23 mouse cellular contexts compared by ENCODE assay signal in the genomic region with DNA sequence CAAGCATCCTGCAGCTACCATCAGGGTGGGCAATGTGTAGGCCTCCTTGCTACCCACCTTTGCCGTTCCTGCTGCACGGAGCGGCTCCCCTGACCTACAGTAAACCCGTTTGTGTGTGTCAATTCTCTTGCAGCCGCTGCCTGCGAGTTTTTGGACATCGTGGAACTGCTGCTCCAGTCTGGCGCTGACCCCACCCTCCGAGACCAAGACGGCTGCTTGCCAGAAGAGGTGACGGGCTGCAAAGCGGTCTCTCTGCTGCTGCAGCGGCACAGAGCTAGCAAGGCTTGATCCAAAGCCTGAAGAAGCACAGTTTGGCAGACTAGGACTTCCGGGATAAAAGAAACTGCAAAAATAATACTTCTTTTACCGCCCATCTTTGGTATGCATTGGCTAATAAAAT.
A peak's percentile ranks its signal among the peaks of the same experiment; 100 is the strongest.
DNase-seq lines count a peak whose midpoint lies in the region; ATAC-seq lines count a peak whose summit lies in the region.
"Had no signal": no experiment of that assay in that cellular context is flagged by ENCODE, and none has a peak within 500 bp of the region (broad histone marks: within the 10 kb centered on the region; RNA-seq: fewer than 3 reads in every experiment).

No protein-coding gene starts in this region.

- no peak overlapping the region for H3K9ac ChIP-seq in heart, embryonic 12.5 days
- H3K9ac ChIP-seq in neural tube, embryonic 14.5 days (replicated peaks; ENCODE audit: low read depth, low read length), result no peak overlapping the region
- H3K9ac ChIP-seq: forebrain, embryonic 13.5 days; limb, embryonic 12.5 days; liver, embryonic 15.5 days; midbrain, embryonic 15.5 days had no signal

- ATAC-seq in heart, embryonic 12.5 days (ENCODE audit: insufficient number of reproducible peaks, low FRiP score), result no peak
- no peak for ATAC-seq in neural tube, embryonic 14.5 days (ENCODE audit: low read depth)
- ATAC-seq: forebrain, embryonic 13.5 days; intestine, embryonic 16.5 days; midbrain, embryonic 15.5 days had no signal

- no peak overlapping the region for H3K4me3 ChIP-seq in heart, embryonic 12.5 days
- no peak overlapping the region for H3K4me3 ChIP-seq in neural tube, embryonic 14.5 days (ENCODE audit: low read depth, low read length)
- H3K4me3 ChIP-seq: forebrain, embryonic 13.5 days; limb, embryonic 12.5 days; liver, embryonic 15.5 days; midbrain, embryonic 10.5 days; midbrain, embryonic 15.5 days had no signal

- H3K4me2 ChIP-seq in heart, embryonic 12.5 days, result no peak overlapping the region
- no peak overlapping the region for H3K4me2 ChIP-seq in neural tube, embryonic 14.5 days (ENCODE audit: low read depth, low read length)
- H3K4me2 ChIP-seq: forebrain, embryonic 13.5 days; heart, embryonic 11.5 days; limb, embryonic 12.5 days; liver, embryonic 15.5 days; midbrain, embryonic 15.5 days had no signal

- 0 out of 2 replicates have a peak, but pooled peaks cover 3% of the 10 kb centered on the region for H3K36me3 ChIP-seq in heart, embryonic 12.5 days
- H3K36me3 ChIP-seq in neural tube, embryonic 14.5 days (ENCODE audit: control insufficient read depth, insufficient read depth, low read length), result no peaks in the 10 kb centered on the region
- H3K36me3 ChIP-seq: limb, embryonic 12.5 days; liver, embryonic 15.5 days; midbrain, embryonic 10.5 days; midbrain, embryonic 15.5 days had no signal

- H3K9me3 ChIP-seq in heart, embryonic 12.5 days (replicated peaks), result no peaks in the 10 kb centered on the region
- H3K9me3 ChIP-seq in neural tube, embryonic 14.5 days (ENCODE audit: control insufficient read depth, low read length), result no peaks in the 10 kb centered on the region
- H3K9me3 ChIP-seq: forebrain, embryonic 13.5 days; G1E; limb, embryonic 12.5 days; liver, embryonic 15.5 days; midbrain, embryonic 10.5 days; midbrain, embryonic 15.5 days had no signal

- H3K27ac ChIP-seq in heart, embryonic 12.5 days (ENCODE audit: poor library complexity, severe bottlenecking), result no peak overlapping the region; the same call in 1 of the 2 replicates
- H3K27ac ChIP-seq in neural tube, embryonic 14.5 days (ENCODE audit: low read depth, low read length), result peak overlapping the region; percentile 16; the same call in 1 of the 2 replicates
- H3K27ac ChIP-seq: forebrain, embryonic 13.5 days; limb, embryonic 12.5 days; liver, embryonic 15.5 days; midbrain, embryonic 10.5 days; midbrain, embryonic 15.5 days had no signal

- intact Hi-C loops in left cerebral cortex, postnatal 4 days (cut with DNase I), result no loop called here

- 82% methylated on average over 15 of the region's 15 CpGs for WGBS in heart, embryonic 12.5 days
- WGBS in neural tube, embryonic 14.5 days, result 81% methylated on average over 15 of the region's 15 CpGs

- no peaks in the 10 kb centered on the region for H3K4me1 ChIP-seq in heart, embryonic 12.5 days (replicated peaks)
- no peaks in the 10 kb centered on the region for H3K4me1 ChIP-seq in neural tube, embryonic 14.5 days (ENCODE audit: control insufficient read depth, insufficient read depth, low read length)
- H3K4me1 ChIP-seq: forebrain, embryonic 13.5 days; liver, embryonic 15.5 days; midbrain, embryonic 15.5 days had no signal

- H3K27me3 ChIP-seq in heart, embryonic 12.5 days (replicated peaks), result no peaks in the 10 kb centered on the region
- H3K27me3 ChIP-seq in neural tube, embryonic 14.5 days (ENCODE audit: control insufficient read depth, insufficient read depth, low read length), result no peaks in the 10 kb centered on the region
- H3K27me3 ChIP-seq: forebrain, embryonic 13.5 days; limb, embryonic 12.5 days; liver, embryonic 15.5 days; midbrain, embryonic 15.5 days had no signal

- DNase-seq in cerebellum, postnatal 10 days, result peak; percentile 69 to 73
- DNase-seq in cerebellum, adult 9-10 months, result no peak
- DNase-seq in heart, adult 11 months, result peak; percentile 81
- peak; percentile 44 for DNase-seq in left cerebral cortex, postnatal 4 days
- DNase-seq in left cerebral cortex, adult 8-10 months (ENCODE audit: low spot score in 2 of 2), result no peak
- DNase-seq in neural tube, embryonic 10.5 days (ENCODE audit: extremely low spot score, low spot score), result no peak
- DNase-seq: adrenal gland, adult 8-10 months; cerebellum, adult 11-12 months; cerebellum, postnatal 36 days; kidney, adult 8-10 months; kidney, postnatal 10 days; layer of hippocampus, adult 9-11 months; thymus, postnatal 4 days had no signal

Comparison
In these comparisons a context has a peak if more than half of its experiments do, and no peak if none do; other contexts are left out.
1. DNase-seq: peak in cerebellum, postnatal 10 days (2 of 2), heart, adult 11 months (single experiment) and left cerebral cortex, postnatal 4 days (single experiment); none in cerebellum, adult 9-10 months (single experiment), left cerebral cortex, adult 8-10 months (0 of 2) and neural tube, embryonic 10.5 days (single experiment).